Mouse (Mus musculus) T-helper 2 cell (primary cell): ENCODE measurements around the gene Dchs1.

Experiments used
- in situ Hi-C: fragments of 300-600 bp; cut with MboI, MseI; formaldehyde crosslinking; loops from one replicate; pipeline ENCODE4 v1.15.1; 2025; ENCODE audit warnings: high pct_unique_total_duplicates

The Dchs1 gene

DNA sequence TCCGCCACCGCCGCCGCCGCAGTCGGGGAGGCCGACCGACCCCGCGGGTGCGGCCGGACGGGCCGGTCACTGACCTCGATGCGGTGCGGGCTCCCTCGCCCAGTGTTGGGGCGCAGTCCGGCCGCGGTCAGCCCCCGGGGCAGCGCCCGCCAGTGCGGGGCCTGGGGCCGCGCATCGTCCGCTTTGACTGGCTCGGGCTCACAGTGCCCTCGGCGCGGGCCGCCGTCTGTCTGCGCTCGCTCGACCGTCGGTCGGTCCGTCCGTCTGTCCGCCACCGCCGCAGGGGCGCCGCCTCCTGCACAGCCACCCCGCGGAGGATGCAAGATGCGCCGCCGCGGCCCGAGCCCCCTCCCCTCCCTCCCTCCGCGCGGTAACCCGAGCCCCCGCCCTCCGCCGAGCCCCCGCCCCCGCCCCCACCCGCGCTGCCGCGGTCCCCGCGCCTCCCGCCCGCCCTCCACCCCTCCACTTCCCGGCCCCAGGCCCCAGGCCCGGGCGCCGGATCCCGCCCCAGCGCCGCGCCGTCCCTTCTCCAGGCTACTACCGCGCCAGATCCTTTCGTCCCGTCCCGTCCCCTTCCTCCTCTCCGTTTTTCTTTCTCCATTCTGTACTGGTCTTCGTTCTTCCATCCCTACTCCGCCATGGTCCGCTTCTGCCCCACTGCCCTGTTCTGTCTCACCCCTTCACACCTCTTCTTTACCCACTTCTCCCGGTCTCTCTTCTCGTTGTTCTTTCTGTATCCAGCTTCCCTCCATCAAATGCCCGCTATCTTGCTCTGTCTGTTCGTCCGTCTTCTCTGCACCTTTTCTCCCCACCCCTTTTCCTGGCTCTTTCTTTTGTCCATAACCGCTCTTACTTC is at the start of gene Dchs1:
Dchs1 (minus strand) TSS at position 370 of the 856 bp plus-strand sequence.
- in situ Hi-C loops = no loop called here

DNA sequence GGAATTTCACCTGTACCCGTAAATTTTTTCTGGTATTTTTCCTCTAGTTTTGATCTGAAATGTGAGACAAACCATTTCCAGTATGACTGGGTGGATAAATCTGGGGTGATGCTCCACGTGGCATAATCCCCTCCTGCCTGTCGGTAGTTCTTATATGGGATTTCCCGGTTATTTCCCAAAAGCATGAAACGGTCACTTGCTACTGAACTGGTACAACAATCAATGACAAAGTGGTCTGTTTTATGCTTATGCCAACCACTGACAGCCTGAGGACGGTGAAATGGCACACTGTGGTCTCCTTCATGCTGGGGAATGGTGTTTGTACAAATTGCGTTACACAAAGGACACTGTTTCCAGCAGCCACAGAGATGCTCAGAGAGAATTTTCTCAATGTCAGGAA is 36.8 kb upstream of the Dchs1 start:
- in situ Hi-C loops = no loop called here

DNA sequence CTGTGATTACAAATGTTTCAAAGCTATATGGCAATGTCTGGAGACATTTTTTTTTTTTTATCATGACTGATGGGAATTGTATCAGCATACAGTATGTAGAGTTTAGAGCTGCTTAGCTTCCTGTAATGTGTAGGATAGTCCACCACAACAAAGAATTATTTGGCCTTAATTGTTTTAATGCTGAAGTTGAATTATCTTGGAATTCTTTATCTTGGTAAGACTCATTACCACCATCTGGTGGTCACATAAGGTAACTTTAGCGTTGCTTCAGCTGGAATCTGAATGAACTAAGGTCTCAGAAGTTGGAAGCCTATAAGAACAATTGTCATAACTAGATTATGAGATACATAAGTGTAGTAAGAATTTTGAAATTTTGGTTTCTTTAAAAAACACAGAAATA is 31.0 kb upstream of the Dchs1 start:
- in situ Hi-C loops = no loop called here

DNA sequence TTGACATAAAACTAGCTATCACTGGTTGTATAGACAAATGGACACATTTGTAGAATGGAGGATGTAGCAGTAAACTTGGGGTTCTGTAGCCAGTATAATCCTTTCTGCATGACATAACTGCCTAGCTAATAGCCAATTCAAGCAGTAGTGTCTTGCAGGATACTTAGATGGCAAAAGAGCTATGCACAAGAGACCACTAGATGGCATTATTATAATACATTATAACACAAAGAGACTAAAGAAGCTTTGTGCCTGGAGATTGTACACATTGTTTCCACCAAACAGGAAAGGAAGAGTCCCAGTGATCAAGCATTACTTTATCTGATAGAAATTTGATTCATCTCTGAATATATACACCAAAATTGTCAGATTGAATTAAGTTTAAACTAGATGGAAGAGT is 29.3 kb upstream of the Dchs1 start:
- in situ Hi-C loops = no loop called here

DNA sequence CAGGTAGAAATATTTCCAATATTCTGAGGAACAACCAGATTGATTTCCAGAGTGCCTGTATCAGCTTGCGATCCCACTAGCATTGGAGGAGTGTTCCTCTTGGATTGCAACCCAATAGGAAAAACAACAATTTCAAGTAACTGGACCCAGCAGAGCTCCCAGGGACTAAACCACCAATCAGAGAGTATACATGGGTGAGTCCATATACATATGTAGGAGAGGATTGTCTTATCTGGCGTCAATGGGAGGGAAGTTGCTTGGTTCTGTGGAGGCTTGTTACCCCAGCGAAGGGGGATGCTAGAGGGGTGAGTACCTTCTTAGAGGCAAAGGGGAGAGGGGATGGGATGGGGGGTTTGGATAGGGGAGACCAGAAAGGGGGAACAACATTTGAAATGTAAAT is 25.9 kb upstream of the Dchs1 start:
- in situ Hi-C loops = no loop called here

DNA sequence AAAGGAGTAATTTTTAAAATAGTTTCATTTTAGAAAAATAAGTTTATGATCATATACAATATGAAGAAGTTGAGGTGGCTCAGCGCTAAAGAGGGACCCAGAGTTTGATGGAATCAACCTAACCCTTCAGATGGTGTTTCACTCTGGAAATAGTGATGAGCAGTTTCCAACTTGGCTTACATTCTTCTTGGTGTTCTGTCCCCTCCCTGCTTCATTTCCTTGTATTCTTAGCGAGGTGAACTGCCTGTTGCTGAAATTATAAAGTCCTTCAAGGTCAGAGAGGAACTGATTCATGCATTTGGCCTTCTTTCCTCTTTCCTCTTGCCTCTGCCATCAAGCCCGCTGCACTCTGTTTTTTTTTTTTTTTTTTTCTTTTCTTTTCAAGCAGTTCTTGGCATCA is 25.1 kb upstream of the Dchs1 start:
- in situ Hi-C loops = no loop called here

DNA sequence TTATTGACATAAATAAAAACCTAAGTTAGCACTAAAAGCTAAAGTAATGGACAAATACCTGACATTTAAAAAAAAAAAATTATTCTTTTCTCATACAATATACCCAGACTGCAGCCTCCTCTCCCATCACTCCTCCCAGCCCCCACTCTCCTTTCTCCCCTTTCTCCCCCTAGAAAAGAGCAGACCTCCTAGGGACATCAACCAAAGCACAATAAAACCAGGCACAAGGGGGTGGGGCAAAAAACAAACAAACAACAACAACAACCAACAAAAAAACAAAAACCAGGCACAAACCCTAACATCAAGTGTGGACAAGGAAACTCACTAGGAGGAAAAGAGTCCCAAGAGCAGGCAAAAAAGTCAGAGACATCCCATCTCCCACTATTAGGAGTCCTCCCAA is 24.1 kb upstream of the Dchs1 start:
- in situ Hi-C loops = no loop called here

DNA sequence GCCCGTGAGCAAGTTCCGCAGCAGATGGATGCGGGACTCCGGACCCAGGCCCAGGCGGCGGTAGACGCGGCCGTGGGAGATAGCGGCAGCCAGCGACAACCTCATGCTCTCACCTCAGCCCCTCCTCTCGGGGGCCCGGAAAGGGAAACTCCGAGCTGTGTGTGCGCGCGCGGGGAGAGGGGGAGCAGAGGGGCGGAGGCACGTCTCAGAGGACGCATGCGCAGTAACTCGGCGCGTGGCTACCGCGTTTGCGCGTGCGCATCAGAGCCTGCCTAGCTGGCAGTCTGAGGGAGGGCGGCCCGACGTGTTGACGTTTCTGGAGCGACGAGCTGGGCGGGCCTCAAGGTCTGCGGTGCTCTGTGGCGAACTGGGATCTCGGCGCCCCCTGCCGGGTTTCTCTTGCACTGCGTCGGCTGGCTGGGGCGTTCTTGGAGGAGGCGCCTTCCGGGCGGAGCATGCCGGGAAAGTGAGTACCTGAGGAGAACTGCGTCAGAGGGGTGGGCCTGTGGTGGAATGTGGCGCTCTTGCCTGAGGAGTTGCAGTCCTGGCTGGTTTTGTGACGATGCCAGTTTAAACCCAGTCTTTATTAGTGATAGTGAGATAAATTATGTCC is 23.5 kb upstream of the Dchs1 start, which contains the start of gene Mrpl17:
Mrpl17 (minus strand) TSS at position 223 of the 613 bp plus-strand sequence.
- in situ Hi-C loops = no loop called here

DNA sequence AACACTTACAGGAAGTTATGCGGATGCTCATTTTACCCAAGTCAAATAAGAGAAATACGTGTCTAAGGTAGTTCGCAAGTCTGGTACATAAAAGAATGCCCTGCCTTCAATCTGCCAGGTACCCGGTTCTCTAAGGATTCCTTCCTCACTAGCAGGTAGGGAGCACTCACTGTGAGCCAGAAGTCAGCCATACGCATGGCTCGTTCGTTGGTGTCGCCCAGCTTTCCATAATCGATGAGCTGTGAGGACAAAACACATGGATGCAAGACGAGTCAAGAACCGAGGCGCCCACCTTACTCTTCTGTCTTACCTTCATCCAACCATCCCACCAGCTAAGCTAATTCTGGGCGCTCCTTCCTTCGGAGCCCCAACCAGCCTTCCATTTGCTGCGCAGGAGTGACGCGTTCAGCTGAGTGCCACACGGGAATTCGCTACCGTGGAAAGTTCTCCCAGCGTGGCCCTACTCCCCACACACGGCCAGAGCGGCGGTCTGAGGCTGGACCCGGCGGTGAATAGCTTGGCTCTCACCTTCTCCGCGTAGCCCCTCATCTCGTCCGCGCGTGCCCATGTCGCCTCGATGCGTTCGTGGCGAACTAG is 22.9 kb upstream of the Dchs1 start:
- in situ Hi-C loops = no loop called here

DNA sequence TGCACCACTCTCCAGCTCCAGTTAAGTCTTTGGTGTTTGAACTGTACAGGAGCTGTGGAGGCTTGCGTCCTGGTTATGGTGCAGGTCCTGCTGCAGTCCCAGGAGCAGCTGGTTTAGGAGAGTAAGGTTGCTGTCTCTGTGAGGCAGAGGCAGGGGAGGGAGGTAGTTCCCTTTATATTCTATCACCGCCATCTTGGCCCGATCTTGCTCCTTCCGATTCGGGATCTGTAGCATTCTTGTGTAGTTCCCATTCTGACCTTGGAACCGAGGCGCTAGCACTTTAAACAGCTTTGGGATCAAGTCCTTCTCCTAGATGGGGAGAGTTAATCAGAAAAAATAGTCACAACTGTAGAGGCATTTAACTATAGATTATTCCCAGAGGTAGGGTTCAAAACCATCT is 22.4 kb upstream of the Dchs1 start:
- in situ Hi-C loops = loop anchor here (5.0 to 10.0 kb wide), 2 partner anchors 78 to 425 kb away; no protein-coding TSS in a partner anchor

DNA sequence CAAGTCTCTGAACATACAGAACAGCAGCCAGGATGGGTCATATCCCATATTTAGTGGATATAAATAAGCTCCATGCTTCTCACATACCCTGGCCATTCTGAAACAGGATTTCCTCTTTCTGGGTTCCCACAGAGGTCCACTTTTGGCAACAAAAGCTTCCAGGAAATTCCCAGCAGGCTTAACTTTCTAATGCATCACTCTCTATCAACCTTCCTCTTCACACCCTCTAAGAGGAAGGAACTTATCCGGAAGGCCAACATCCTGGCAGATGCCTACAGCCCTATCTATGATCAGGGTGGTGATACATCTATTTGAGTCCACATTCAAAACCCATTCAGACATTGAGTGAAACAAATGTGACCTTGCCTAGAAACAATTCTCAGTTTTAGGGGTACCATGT is 20.9 kb upstream of the Dchs1 start:
- in situ Hi-C loops = loop anchor here (5.0 to 10.0 kb wide), 2 partner anchors 76 to 424 kb away; no protein-coding TSS in a partner anchor

DNA sequence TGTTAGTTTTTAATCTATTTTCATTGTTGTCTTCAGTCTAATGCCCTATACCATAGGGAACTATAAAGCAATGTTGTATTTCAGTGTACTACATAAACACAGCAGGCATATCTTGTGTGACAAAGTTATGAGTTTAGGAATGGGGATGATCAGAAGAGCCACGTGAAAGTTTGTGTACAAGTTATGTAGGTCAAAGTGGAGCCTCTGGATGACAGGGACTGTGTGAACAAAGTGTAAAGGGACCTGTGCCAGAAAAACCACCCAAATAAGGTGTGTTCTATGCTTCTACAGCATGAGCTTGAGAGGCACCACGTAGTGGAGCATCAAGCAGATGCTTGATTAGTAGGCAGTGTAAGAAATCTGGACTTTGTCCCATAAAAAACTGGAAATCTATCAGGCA is 19.3 kb upstream of the Dchs1 start:
- in situ Hi-C loops = loop anchor here (5.0 to 10.0 kb wide), 2 partner anchors 74 to 422 kb away; no protein-coding TSS in a partner anchor

DNA sequence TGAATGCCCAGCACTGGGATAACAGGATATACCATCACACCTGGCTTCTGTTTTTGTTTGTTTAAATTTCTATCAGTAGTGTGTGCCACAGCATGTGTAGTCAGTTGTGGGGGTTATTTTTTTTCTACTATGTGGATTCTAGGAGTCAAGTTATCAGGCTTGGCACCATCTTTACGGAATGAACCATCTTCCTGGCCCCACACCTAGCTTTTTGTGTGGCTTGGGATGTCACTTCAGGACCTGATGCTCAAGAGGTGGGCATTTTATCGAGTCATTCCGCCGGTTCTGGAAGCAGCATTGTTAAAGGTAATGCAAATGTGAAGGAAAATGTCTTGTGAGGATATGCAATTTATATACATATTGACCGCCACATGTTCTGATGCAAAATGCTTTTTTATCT is 18.7 kb upstream of the Dchs1 start:
- in situ Hi-C loops = loop anchor here (5.0 to 10.0 kb wide), 2 partner anchors 74 to 421 kb away; no protein-coding TSS in a partner anchor

DNA sequence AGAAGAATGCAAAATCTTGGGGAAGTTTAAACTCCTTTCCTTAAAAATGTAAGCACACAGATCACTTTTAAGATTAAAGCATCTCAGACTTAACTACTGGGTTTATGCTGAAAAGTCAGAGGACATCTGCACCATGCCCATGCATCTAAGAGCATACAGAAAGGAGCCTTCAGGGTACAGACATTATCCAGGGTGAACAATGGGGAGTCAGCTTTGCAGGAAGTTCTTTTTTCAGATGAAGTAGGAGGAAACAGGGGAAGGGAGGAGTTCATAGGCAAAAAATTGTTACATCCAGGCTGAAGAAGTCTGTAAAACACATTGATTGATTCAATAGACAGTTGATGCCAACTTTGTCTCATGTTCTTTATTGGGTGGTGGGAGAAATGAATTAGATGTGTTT is 16.0 kb upstream of the Dchs1 start:
- in situ Hi-C loops = loop anchor here (10.0 kb wide), 1 partner anchor 419 kb away; no protein-coding TSS in a partner anchor

DNA sequence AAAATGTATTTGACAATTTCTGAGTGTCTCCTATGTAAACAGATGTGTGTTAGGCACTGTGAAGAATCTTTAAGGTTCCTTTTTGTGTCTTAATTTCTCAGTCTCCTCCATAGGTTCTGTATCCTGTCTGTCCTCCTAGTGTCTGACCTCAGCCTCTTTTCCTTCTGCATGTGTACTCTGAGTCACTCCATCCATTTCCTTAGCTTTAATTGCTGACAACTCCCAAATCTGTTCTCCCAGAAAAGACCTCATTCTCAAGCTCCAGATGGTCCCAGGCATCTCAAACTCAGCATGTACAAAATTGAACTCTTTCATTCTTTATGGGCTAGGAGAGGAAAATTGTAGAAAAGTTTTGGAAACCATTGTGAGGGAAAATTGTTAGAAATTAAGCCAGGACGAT is 15.3 kb upstream of the Dchs1 start:
- in situ Hi-C loops = loop anchor here (10.0 kb wide), 1 partner anchor 418 kb away; no protein-coding TSS in a partner anchor

DNA sequence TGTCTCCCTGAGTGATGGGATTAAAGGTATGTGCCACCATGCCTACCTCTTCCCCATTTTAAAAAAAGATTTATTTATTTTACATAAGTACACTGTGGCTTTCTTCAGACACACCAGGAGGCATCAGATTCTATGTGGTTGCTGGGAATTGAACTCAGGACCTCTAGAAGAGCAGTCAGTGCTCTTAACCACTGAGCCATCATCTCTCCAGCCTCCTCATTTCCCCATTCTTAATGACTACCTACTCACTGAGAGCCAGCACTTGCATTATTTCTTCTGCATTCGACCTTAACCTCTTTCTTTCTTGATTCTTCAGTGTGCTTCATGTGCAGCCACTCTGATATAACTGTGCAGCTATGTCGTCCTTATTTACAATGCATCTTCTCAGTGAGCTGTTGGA is 14.9 kb upstream of the Dchs1 start:
- in situ Hi-C loops = loop anchor here (10.0 kb wide), 1 partner anchor 418 kb away; no protein-coding TSS in a partner anchor

DNA sequence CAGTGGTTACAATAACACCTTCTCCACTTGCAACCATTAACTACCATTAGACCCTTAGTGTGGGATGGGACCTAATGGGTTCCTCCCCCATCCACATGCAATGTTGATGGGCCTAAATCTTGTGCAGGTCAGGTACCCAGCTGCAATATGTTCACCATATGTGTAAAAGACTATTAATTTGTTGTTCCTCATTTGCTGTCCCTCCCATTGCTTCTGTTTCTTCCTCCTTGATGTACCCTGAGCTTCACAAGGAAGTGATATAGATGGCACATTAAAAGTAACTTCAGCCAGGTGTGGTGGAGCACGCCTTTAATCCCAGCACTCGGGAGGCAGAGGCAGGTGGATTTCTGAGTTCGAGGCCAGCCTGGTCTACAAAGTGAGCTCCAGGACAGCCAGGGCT is 9.5 kb upstream of the Dchs1 start:
- in situ Hi-C loops = loop anchor here (10.0 kb wide), 1 partner anchor 142 kb away; the partner anchor contains the start of gene Dnhd1

DNA sequence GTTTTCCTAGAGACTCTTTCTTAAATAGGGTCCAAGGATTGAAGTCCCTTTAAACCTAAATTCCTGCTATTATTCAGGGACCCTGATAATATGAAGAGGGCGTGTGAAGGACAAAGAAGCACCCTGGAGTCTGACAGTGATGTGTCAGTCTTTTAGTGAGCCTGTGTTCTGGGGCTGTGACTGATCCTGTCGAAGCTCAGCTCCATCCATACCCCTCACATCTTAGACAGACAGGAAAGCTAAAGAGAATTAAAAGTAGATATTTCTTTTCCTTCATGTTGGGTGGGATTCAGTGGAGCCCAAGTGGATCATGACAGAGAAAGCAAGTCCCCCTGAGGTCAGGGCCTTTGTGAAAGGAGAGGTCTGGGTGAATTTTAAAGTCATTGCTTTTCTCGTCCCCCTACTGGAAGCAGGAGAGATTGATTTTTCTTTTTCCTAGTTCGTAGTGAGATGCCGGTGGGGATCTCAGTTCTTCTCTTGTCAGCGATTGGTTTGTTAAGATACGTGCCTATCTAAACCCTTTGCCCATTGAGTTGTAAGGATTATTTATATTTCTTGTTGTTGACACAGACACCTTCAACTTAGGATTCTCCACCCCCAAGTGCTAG is 8.4 kb upstream of the Dchs1 start:
- in situ Hi-C loops = loop anchor here (10.0 kb wide), 1 partner anchor 141 kb away; the partner anchor contains the start of gene Dnhd1

DNA sequence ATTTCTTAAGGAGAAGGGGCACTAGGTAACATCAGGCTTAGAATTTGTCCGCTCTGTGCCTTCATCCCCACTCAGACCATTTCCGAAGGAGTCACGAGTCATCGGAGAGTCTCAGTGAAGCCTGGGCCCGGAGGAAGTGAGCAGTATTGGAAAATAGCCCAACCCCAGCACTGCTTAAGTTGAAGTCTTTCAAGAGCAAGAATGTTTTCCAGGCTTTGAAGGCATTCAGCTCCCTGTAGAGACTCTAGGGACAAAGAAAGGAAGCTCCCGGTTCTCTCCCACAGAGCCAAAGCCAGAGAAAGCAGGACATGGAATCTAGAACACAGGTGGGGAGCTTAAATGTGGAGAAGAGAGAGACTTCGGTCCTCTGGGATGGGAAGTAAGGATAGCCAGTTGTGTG is 6.2 kb upstream of the Dchs1 start:
- in situ Hi-C loops = loop anchor here (10.0 kb wide), 1 partner anchor 139 kb away; the partner anchor contains the start of gene Dnhd1

DNA sequence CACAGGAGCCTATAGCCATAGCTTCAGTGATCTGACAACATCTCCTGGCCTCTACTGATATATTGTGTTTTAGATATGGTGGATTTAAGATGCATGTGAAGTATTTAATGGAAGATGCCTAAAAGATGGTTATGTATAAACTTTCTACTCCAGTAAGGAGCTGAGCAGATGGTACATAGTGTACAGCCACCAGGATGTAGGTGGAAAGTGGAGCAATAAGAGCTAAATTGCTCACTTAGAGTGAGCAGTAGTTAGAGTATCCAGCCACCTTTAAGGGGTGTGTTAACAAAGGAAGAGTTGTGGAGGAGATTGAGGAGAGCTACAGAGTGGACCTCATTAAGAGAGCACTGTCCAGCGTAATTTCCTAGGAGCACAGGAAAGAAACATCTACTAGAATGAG is 3.7 kb upstream of the Dchs1 start:
- in situ Hi-C loops = loop anchor here (10.0 kb wide), 1 partner anchor 136 kb away; the partner anchor contains the start of gene Dnhd1

DNA sequence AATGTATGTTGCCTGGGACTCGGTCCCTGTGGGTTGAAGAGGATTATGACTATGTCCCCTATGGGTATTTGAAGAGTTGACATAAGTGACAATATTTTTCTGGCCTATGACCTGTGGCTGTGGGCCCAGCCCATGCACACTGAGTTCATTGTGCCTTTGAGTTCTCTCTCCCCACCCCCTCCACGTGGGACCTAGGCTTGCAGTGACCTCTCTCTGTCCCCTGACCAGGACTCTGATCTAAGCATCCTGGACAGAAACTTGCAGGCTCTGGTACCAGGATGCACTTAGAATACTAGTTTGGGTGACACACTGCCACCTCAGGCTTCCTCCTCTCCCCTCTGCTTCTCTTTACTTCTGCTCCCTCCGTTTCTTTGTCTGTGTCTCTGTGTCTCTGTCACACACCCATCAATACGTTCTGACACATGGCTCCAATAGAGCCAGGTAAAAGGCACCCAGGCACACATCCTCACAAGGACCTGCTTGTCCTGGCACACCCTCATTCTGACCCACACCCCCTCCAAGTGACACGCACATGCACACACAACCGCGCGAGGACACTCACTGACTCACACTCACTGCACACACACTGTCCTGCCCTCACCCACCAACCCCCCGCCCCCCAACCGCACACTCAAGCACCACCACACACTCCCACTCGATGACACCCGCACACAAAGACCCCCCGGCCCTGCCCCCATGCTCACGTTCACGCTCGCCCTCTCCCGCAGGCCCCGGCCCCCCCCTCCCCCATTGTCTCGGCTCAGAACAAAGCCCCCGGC is 759 bp downstream of the Dchs1 start:
- in situ Hi-C loops = no loop called here
